Mouse (Mus musculus): Measurements from ENCODE around the gene Lrmda. TPM values are rescaled to one million over a fixed set of nuclear protein-coding genes. Genes with fewer than 3 reads are reported as not detected.

Gene Lrmda
- 1 to 10 TPM; 6.8 to 9.1 TPM for total RNA-seq (2021)
- long read RNA-seq, experiment 1, partial matches to known transcripts = 0 of 3 reads
- long read RNA-seq, experiment 1, other reads (novel, unspliced or antisense) = 0 of 3 reads
- long read RNA-seq, experiment 2 = 0 reads

GRCm38 (mm10) chr14:22019252-22019948, at the start of gene Lrmda:
TSS of gene Lrmda (plus strand) at chr14:22019712.
- peak; percentile 74 to 75 for DNase-seq (ENCODE audit: low spot score in 2 of 2)

DNA sequence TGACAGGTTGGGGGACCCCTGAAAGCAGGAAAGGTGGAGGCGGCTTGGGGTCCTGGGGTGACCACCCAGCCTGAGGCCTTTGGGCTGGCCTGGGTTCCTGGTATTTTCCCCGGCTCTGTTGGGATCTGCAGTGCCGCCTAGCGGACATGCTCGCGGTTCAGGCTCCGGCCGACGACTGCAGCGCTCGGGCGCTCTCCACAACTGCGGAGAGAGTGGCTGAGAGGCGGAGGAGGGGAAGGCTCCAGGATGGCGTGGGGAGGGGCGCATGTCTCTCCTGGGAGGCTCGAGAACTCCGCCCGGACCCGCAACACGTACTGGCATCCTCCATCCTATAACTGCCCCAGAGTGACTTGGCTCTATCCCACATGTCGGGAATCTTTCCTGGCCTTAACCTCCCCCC, 38.0 kb upstream of the Lrmda start:
- peak; percentile 84 to 88 for DNase-seq (ENCODE audit: low spot score in 2 of 2)

GRCm38 (mm10) chr14:21982096-21982591, 37.4 kb upstream of the Lrmda start:
- peak; percentile 52 to 62 for DNase-seq (ENCODE audit: low spot score in 2 of 2)

GRCm38 (mm10) chr14:21982592-21983310, 36.8 kb upstream of the Lrmda start:
- DNase-seq (ENCODE audit: low spot score in 2 of 2) = peak; percentile 54 to 66

GRCm38 (mm10) chr14:21983311-21983949, 36.1 kb upstream of the Lrmda start:
- DNase-seq (ENCODE audit: low spot score in 2 of 2) = peak; percentile 54 to 60

GRCm38 (mm10) chr14:21983950-21984730, 35.4 kb upstream of the Lrmda start:
- no peak for DNase-seq (ENCODE audit: low spot score in 2 of 2)

DNA sequence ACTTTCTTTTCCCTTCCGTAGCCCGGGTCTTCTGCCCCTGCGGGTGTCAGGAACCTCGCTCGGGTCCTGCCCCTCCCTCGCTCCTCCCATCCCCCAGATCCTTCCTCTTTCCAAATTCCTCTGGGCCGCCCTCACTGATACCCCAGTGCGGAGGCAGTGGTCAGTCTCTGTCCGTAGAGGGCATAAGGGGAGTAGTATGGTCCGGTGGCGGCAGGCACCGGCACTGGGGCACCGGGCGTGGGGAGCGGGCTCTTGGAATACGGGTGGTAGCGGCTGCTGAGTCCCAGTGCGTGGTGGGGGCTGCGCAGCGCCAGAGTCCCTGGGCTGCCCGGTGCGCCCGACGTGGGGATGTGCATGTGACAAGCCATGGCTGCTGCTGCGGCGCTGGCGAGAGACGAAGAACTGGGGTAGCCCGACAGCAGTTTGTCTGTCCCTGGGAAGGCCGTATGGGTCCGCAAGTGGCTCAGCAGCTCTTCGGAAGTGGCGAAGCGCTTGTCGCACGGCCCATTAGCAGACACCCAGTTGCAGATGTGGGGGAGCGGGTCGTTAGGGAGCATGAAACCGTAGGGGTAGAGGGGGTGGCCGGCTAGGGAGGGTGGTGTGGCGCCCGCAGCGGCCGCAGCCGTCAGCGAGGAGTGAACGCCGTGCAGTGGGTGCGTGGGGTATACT, 34.6 kb upstream of the Lrmda start:
- DNase-seq (ENCODE audit: low spot score in 2 of 2) = peak; percentile 58 to 68

DNA sequence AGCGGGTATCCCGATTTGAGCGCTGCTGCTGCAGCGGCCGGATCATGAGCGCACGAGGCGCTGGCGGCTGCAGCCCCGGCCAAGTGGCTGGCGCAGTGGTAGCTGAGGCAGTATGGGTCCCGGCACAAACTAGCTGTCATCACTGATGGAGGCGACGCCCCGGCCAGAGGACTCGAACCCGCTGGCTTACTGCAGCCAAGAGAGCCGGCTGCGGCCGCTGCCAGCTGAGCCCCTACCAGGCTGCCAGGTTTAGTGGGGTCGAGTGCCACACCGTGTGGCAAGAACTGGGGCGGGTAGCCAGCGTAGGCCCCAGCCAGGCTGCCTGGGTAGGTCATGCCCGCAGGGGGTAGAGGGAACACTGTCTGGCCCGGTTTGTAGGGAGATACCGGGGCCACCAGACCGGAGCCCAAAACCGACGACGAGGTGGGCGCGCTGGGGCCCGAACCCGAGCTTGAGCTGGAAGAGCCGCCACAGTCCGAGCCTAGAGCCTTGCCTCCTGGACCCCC, 34.0 kb upstream of the Lrmda start:
- DNase-seq (ENCODE audit: low spot score in 2 of 2) = peak in 1 of 2 experiments; percentile 62

DNA sequence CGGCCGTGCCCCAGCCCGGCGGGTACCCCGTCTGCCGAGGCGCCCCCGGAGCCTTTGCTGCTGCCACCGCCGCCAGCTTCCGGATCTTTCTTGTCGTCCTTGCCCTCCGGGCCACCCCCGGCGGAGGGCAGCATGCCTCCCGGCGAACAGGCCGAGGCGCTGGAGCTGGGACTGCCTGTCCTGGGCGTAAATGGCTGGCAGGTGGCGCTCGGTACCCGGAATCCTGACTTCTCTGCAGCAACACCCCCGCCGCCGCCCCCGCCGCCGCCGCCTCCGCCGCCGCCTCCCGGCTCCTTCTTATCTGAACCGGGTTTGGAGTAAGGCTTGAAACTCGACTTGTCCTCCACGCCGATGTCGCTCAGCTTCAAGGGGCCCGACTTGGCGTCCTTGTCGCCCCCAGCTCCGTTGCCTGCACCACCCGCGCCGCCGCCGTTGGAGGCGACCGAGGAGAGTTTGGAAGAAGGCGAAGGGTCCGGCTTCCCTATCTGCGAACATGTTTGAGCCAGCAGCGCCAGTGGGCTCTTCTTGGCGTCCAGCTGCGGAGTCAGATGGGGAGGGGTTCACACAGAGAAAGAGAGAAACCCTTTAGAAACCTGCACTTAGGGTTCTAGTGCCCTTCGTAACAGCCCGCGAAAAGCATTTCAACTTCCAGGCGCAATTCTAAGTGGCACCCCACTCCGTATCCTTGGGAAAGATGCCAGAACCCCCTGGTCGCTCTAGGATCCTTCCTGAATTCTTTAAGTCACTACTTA, 33.4 kb upstream of the Lrmda start:
- peak; percentile 80 to 82 for DNase-seq (ENCODE audit: low spot score in 2 of 2)

DNA sequence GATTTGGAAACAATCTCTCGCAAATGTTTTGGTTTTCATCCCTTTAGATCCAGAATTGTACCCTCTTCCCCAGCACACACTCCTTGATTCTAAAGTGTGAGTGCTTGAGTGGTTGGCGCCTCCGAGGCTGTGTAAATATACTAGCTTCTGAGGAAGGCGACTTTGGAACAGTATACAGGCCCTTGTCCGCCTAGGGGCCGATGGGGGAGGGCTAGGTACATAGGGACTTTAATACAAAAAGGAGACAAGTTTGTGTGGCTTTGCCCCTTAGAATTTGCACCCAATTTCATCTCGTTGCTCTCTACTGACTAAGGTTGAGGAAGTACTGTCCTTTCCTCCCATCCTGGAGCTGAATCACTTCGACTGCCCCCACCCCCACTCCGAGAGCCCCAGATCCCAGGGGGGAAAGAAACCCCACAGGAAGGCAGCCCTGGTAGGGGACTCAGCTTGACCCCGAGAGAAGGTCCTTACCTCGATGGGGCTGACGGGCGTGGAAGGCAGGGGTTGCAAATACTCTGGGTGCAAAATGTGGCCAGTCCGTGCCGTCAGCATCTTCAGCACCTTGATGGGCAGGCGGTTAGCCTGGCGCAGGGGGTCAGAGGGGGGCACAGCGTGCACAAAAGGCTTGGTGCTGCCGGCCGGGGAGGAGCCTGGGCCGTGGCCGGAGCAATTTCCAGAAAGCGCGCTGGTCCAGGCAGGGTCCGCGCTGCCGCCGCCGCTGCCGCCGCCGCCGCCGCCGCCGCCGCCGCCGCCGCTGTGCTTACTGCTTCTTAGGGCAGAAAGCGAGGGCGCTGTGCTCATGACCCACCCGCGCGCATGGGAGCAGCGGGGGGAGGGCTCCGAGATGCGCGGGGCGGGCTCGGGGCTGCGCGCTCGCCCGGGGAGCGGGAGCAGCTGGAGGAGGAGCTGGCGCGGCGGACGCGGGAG, 32.5 kb upstream of the Lrmda start:
- peak; percentile 31 to 46 for DNase-seq (ENCODE audit: low spot score in 2 of 2)

- DNase-seq (ENCODE audit: low spot score in 2 of 2) = peak; percentile 94 to 97
These were observed 31.6 kb upstream of the Lrmda start for GRCm38 (mm10) chr14:21987660-21988576.

GRCm38 (mm10) chr14:21988577-21989290, 30.8 kb upstream of the Lrmda start:
- DNase-seq (ENCODE audit: low spot score in 2 of 2) = peak; percentile 55 to 63

DNA sequence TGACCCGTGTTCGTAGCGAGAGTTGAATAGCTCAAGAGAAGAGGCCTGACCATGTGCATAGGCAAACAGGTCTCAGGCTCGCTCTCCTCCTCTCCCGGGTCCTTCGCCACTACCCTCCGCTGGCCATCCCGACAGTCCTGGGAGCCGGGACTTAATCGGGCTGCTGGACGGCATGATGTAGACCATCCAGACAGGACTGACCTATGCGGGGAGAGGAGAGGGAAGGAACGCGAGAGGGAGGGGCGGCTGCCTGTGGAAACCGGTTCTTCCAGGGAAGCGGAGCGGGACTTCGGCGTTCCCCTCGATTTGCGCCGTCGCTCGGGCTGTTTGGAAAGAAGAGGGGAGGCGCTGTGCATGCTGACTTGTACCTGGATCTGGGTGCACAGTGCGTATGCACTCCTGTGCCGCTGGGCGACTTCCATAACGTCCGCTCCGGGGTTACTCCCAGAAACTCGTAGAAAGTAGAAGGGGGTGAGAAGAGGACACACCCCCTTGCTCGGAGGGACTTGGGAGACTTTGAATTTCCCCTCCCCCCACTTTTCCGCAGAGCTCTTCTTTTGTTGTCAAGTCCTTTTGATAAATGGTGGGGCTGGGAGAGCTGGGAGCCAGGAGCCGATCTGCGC, 30.1 kb upstream of the Lrmda start, which contains the start of gene Zfp503:
Gene Zfp503 (minus strand): TSS at position 311 of the 623 bp plus-strand sequence.
- peak; percentile 61 to 75 for DNase-seq (ENCODE audit: low spot score in 2 of 2)

GRCm38 (mm10) chr14:21990321-21991021, 29.0 kb upstream of the Lrmda start:
- DNase-seq (ENCODE audit: low spot score in 2 of 2) = peak; percentile 46 to 63

DNA sequence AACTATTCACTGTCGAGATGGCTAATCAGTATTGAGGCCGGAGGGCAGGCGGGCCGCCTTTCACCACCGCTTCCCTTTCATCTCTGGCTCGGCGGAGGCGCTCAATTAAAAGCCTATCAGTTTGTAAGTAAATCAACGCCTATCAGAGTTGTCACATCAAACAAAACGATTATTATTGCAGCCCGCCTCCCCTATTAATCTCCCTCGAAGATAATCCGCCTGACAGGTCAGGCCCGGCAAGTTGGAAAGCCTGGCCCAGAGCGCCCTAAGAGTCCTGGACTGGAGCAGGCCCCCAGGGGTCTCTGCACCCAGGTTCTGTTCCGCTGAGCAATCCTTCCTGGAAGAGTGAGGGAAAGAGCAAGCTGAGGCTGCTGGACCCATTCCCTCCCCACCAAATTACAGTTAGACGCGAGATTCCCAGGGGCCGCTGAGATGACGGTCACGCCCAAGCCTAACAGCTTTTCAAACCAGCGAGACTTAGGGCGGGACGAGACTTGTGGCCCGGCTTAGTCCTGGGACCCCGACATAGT, 28.2 kb upstream of the Lrmda start:
- peak; percentile 64 to 65 for DNase-seq (ENCODE audit: low spot score in 2 of 2)
